ENCODE assay signal across 14 mouse cellular contexts in genomic region chr3:67983329-67983728, GRCm38 (mm10).
DNase-seq lines count a peak whose midpoint lies in the region; ATAC-seq lines count a peak whose summit lies in the region.
"Had no signal": no experiment of that assay in that cellular context is flagged by ENCODE, and none has a peak within 500 bp of the region (broad histone marks: within the 10 kb centered on the region; RNA-seq: fewer than 3 reads in every experiment).

No protein-coding gene starts in this region.

- ATAC-seq in CD4-positive, CD25-positive, alpha-beta regulatory T cell, adult 4 months = no peak
- ATAC-seq in hindbrain, embryonic 11.5 days (ENCODE audit: low FRiP score) = no peak
- no peak for ATAC-seq in hindbrain, embryonic 13.5 days (ENCODE audit: low FRiP score)

- H3K9me3 ChIP-seq in hindbrain, embryonic 11.5 days (ENCODE audit: control insufficient read depth, low read length) = no peaks in the 10 kb centered on the region
- H3K9me3 ChIP-seq in hindbrain, embryonic 13.5 days = no peaks in the 10 kb centered on the region
- H3K9me3 ChIP-seq: heart, embryonic 10.5 days had no signal

- WGBS in hindbrain, embryonic 11.5 days = 64% methylated on average over 12 of the region's 12 CpGs
- 66% methylated on average over 12 of the region's 12 CpGs for WGBS in hindbrain, embryonic 13.5 days

- no peak overlapping the region for H3K27ac ChIP-seq in hindbrain, embryonic 11.5 days (ENCODE audit: low read depth, low read length)
- no peak overlapping the region for H3K27ac ChIP-seq in hindbrain, embryonic 13.5 days
- H3K27ac ChIP-seq: heart, embryonic 10.5 days had no signal

- H3K4me2 ChIP-seq in hindbrain, embryonic 11.5 days (replicated peaks; ENCODE audit: low read depth, low read length) = no peak overlapping the region
- H3K4me2 ChIP-seq in hindbrain, embryonic 13.5 days = no peak overlapping the region

- no peaks in the 10 kb centered on the region for H3K36me3 ChIP-seq in hindbrain, embryonic 11.5 days (ENCODE audit: control insufficient read depth, insufficient read depth, low read length)
- no peaks in the 10 kb centered on the region for H3K36me3 ChIP-seq in hindbrain, embryonic 13.5 days
- H3K36me3 ChIP-seq: heart, embryonic 10.5 days had no signal

- H3K27me3 ChIP-seq in hindbrain, embryonic 11.5 days (ENCODE audit: control insufficient read depth, insufficient read depth, low read length) = no peaks in the 10 kb centered on the region
- H3K27me3 ChIP-seq in hindbrain, embryonic 13.5 days = no peaks in the 10 kb centered on the region

- H3K9ac ChIP-seq in hindbrain, embryonic 11.5 days (ENCODE audit: low read depth, low read length) = no peak overlapping the region
- H3K9ac ChIP-seq in hindbrain, embryonic 13.5 days = no peak overlapping the region

- no peak overlapping the region for H3K4me3 ChIP-seq in hindbrain, embryonic 11.5 days (ENCODE audit: low read depth, low read length)
- no peak overlapping the region for H3K4me3 ChIP-seq in hindbrain, embryonic 13.5 days
- H3K4me3 ChIP-seq: heart, embryonic 10.5 days had no signal

- DNase-seq in CD4-positive, CD25-positive, alpha-beta regulatory T cell, adult 2 months (ENCODE audit: low read depth, low spot score) = peak; percentile 5
- DNase-seq in hindbrain, embryonic 11.5 days (ENCODE audit: low spot score) = peak; percentile 5
- peak; percentile 16 for DNase-seq in thymus, postnatal 14 days
- DNase-seq in thymus, postnatal 25 days = no peak
- no peak for DNase-seq in lung, postnatal 4 days
- DNase-seq in urinary bladder, postnatal 10 days (ENCODE audit: low spot score) = no peak
- DNase-seq: adrenal gland, postnatal 14 days; cerebellum, adult 11 months; kidney, adult 8-10 months; lung, adult 2 months; spleen, adult 18-20 months had no signal

- H3K4me1 ChIP-seq in hindbrain, embryonic 11.5 days (replicated peaks; ENCODE audit: control insufficient read depth, insufficient read depth, low read length) = no peaks in the 10 kb centered on the region
- H3K4me1 ChIP-seq in hindbrain, embryonic 13.5 days (replicated peaks) = no peaks in the 10 kb centered on the region

Comparison
In these comparisons a context has a peak if more than half of its experiments do, and no peak if none do; other contexts are left out.
1. DNase-seq: peak in CD4-positive, CD25-positive, alpha-beta regulatory T cell, adult 2 months (single experiment), hindbrain, embryonic 11.5 days (single experiment) and thymus, postnatal 14 days (single experiment); none in thymus, postnatal 25 days (single experiment), lung, postnatal 4 days (0 of 2) and urinary bladder, postnatal 10 days (single experiment).